Mouse (Mus musculus) megakaryocyte, embryonic 14.5 days (primary cell): ENCODE results near the gene Pom121l2. TPM values are rescaled to one million over a fixed set of nuclear protein-coding genes. Genes with fewer than 3 reads are reported as not detected.
"Not testable (repeated sequence)": the region's sequence is repeated elsewhere in the genome, so short reads cannot be mapped to it uniquely, and the experiment has no call there.

Experiments
- H3K27me3 ChIP-seq: replicated peaks from 2 replicates; pipeline ENCODE3; 2012; ENCODE audit warnings: inconsistent platforms
- H3K36me3 ChIP-seq: replicated peaks from 2 replicates; pipeline ENCODE3; 2012; ENCODE audit warnings: low read length, inconsistent platforms, mixed read lengths
- H3K4me1 ChIP-seq: 2 replicates; pipeline ENCODE4 v1.6.1; 2012; ENCODE audit warnings: inconsistent platforms
- H3K4me3 ChIP-seq: replicated peaks from 2 replicates; pipeline ENCODE3; 2012; ENCODE audit warnings: moderate library complexity, mild to moderate bottlenecking, inconsistent platforms
- H3K9me3 ChIP-seq: 2 replicates; pipeline ENCODE4 v1.6.1; 2012; ENCODE audit warnings: inconsistent platforms
- FLI1 ChIP-seq: IDR thresholded peaks from 2 replicates; pipeline ENCODE4 v1.6.1; 2012; ENCODE audit warnings: low read length, inconsistent platforms, mixed read lengths
- GATA1 ChIP-seq: IDR thresholded peaks from 3 replicates; pipeline ENCODE4 v1.6.1; 2012; ENCODE audit warnings: mixed read lengths, low read length, inconsistent platforms, borderline replicate concordance
- polyA plus RNA-seq: library from polyadenylated mRNA; stranded (reverse); fragments of >175 nt; gene quantifications from 2 replicates; pipeline ENCODE4 v1.2.3, GENCODE M21; 2012; ENCODE audit warnings: low replicate concordance; ENCODE audit not compliant: insufficient read depth

The Pom121l2 gene
- polyA plus RNA-seq, 1 experiment: not detected

DNA sequence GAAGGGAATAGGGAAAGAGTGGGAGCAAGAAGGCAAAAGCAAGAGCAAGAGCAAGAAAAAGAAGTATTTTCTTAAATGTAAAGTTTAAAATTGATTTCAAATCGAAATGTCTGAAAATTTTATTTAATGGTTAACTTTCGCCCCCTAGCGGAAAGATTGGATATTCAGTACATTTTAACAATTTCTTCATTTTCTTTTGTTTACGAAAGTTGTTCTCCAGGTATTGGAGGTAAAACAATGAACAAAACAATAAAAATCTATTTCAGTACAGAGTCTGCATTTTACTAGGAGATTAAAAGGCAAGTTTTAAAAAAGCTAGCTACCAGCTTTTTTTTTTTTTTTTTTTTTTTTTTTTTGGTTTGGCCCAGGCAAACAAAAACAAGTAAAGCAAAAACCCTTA lies 49.5 kb downstream of the Pom121l2 start:
- Histone ChIP-seq H3K4me1 (peaks cover 57% of the 10 kb centered on the region), H3K4me3 (no peak overlapping the region), H3K27me3 (no peaks in the 10 kb centered on the region), H3K36me3 (no peaks in the 10 kb centered on the region), H3K9me3 (no peaks in the 10 kb centered on the region)
- TF ChIP-seq GATA1 (no peak), FLI1 (no peak)

DNA sequence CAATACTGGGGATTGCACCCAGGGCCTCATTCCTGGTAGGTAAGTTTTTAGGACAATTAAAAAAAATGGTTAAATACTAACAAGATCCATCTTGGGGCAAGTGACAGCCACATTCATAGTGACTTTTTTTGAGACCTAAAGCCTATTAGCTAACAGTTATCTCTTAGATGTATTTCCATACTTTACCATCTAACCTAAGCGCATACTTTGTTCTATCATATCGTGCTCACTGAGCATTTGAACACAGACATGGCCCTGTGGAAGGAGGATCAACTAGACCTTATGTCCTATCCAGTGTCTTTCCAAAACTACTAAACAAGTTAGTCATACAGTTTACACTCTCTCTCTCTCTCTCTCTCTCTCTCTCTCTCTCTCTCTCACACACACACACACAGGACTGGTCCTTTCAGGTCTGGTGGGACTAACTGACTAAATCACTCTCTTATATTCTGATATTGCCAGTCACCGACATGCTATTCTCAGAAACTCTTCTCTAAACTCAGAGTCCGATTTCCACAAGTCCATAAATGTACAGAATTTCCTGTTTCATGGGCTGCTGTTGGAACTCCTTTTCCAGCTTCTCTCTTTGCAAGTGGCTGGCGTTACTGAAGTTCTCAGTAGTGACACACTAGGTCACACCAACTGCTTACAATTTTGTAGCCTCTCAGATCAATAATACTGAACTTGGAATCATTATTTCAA lies 52.9 kb downstream of the Pom121l2 start:
- Histone ChIP-seq H3K4me1 (peaks cover 65% of the 10 kb centered on the region), H3K4me3 (peak overlapping the region; percentile 18), H3K27me3 (no peaks in the 10 kb centered on the region), H3K36me3 (no peaks in the 10 kb centered on the region), H3K9me3 (no peaks in the 10 kb centered on the region)
- TF ChIP-seq FLI1: no peak
- no peak for TF ChIP-seq GATA1

DNA sequence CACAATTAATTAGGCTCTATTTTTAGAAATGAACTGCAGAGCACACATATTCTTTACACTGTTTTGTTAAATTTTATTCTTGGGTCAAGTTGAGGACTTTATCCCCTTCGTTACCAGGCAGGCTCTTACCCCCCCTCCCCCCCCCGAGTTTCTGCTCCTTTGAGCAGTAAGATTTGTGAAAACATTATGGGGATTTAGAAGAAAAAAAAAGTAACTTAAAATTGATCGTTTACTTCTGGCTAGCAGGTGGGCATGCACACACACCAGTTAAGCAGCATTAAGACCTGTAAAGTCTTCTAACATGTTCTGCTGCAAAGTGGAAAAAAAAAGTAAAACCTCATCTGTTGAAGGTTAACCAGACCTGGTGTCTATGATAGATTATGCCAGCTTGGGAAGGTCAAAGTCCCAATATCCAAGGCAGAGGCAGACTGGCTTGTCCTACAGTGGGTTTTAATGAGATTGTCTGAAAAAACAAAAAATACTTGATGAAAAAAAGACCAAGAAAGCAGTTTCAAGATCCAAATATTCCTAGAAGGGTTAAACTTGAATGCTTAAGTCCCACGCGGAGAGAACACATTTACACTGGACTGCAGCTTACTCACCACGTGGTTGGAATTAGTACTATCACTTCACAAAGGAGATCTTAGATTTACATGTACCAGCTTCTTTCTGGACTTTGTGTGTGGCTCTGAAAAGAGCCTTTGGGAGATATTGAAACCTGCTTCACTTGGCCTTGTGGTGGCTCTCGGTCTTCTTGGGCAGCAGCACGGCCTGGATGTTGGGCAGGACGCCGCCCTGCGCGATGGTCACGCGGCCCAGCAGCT lies 53.7 kb downstream of the Pom121l2 start:
- no peaks in the 10 kb centered on the region for H3K9me3 ChIP-seq
- no peaks in the 10 kb centered on the region for H3K27me3 ChIP-seq
- peak overlapping the region; percentile 87 for H3K4me3 ChIP-seq
- H3K36me3 ChIP-seq: no peaks in the 10 kb centered on the region
- TF ChIP-seq GATA1: no peak
- TF ChIP-seq FLI1: no peak
- H3K4me1 ChIP-seq: peaks cover 60% of the 10 kb centered on the region

DNA sequence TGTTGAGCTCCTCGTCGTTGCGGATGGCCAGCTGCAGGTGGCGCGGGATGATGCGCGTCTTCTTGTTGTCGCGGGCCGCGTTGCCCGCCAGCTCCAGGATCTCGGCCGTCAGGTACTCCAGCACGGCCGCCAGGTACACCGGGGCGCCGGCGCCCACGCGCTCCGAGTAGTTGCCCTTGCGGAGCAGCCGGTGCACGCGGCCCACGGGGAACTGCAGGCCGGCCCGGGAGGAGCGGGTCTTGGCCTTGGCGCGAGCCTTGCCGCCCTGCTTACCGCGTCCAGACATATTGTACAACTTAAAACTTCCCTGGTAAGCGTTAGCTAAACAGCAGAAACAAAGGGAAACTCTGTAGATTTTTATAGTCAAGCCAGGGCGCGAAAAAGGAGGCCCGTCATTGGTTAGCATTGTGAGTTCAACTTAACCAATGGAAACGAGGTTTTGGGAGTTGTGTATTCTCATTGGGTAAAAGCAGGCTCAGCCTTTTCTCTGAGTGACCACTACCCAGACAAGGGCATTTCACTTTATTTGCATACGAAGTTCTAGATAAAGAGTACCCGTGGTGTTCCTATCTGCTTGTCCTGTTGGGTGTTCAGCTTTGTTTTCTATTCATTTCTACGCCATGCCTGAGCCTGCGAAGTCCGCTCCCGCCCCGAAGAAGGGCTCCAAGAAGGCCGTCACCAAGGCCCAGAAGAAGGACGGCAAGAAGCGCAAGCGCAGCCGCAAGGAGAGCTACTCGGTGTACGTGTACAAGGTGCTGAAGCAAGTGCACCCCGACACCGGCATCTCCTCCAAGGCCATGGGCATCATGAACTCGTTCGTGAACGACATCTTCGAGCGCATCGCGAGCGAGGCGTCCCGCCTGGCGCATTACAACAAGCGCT lies 54.5 kb downstream of the Pom121l2 start, which contains the start of the genes Hist1h2ah and Hist1h2bk:
Gene Hist1h2ah, minus strand, starts transcription at position 302 of the 882 bp plus-strand sequence.
Gene Hist1h2bk, plus strand, starts transcription at position 604 of the 882 bp plus-strand sequence.
- Histone ChIP-seq H3K4me3 (peak within 1 kb of the TSS; percentile 90), H3K4me1 (peaks cover 64% of the 10 kb centered on the region)
- not testable (repeated sequence) for H3K27me3 ChIP-seq, H3K36me3 ChIP-seq, H3K9me3 ChIP-seq
- TF ChIP-seq FLI1: peak; percentile 67; the same call in 1 of the 2 replicates

DNA sequence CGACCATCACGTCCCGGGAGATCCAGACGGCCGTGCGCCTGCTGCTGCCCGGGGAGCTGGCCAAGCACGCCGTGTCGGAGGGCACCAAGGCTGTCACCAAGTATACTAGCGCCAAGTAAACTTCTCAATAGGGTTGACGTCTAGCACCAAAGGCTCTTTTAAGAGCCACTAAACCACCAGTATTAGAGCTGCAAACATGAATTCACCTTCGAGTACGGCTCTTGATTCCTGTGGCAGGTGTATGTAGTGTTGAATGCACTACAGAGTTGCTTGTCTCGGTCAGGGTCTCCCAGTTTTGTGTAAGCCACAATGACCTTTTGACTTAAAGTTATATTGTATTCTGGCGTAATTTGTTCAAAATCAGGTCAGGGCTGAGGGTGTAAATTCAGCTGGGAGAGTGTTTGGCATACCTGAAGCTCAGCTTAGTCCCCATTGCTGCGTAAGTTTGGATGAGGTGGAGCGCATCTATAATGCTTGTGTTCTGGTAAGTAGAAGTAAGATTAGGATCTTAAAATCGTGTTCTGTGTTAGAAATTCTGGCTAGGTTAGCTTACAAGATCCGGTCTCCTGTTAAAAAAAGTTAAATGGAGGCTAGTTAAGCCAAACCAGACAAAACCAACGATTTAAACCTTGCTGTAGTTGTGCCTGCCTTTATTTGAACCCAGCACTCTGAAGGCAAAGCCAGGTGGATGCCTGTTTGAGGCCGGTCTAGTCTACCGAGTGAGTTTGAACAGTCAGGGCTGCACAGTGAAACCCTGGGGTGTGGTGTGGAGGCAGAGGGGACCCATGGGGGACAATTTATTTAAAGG lies 55.4 kb downstream of the Pom121l2 start:
- H3K4me1 ChIP-seq: peaks cover 64% of the 10 kb centered on the region
- H3K27me3 ChIP-seq: no peaks in the 10 kb centered on the region
- H3K4me3 ChIP-seq: peak overlapping the region; percentile 89
- H3K36me3 ChIP-seq: no peaks in the 10 kb centered on the region
- TF ChIP-seq GATA1 (no peak), FLI1 (no peak)
- H3K9me3 ChIP-seq: no peaks in the 10 kb centered on the region

DNA sequence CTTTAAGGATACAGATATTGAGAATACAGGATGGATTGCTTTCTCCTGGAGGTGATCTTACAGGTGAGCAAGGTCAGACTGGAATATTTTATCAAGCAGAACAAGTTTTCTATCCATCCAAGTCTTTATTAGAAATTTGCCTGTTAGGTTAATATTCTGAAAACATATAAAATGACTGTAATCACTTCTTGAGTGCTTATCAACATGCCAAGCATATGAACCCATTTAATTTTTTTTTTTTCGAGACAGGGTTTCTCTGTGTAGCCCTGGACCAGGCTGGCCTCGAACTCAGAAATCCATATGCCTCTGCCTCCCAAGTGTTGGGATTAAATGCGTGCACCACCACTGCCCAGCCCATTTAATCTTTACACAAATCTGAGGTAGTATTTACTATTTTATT lies 56.0 kb downstream of the Pom121l2 start:
- H3K27me3 ChIP-seq: no peaks in the 10 kb centered on the region
- H3K36me3 ChIP-seq: no peaks in the 10 kb centered on the region
- peak overlapping the region; percentile 89 for H3K4me3 ChIP-seq
- TF ChIP-seq FLI1 (no peak), GATA1 (no peak)
- no peaks in the 10 kb centered on the region for H3K9me3 ChIP-seq
- peaks cover 65% of the 10 kb centered on the region for H3K4me1 ChIP-seq

DNA sequence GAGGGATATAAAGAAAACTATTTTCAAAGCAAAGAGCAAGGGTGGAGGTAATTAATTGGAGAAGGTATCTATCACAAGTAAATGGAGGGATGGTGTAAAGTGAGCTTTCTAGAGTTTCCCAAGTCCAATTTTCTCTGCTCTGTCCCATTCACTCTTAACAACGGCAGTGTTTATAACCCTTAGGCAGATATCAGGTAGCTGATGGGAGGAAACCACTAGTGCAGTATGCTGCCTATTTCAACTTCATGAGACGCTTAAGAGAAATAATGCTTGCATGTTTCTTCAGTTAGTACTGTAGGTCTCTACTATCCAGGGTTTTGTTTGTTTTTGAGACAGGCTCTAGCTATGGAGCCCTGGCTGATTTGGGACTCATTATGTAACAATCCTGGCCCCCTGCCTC lies 56.4 kb downstream of the Pom121l2 start:
- TF ChIP-seq GATA1 (no peak), FLI1 (no peak)
- H3K27me3 ChIP-seq: no peaks in the 10 kb centered on the region
- no peaks in the 10 kb centered on the region for H3K9me3 ChIP-seq
- H3K4me1 ChIP-seq: peaks cover 69% of the 10 kb centered on the region
- no peaks in the 10 kb centered on the region for H3K36me3 ChIP-seq
- peak overlapping the region; percentile 28 for H3K4me3 ChIP-seq

Other genes with a start within 250 kb of the Pom121l2 start
- gene Hist1h4j, start 246.1 kb upstream of the Pom121l2 start, polyA plus RNA-seq: 5.0 and 5.5 TPM in 2 replicates
- gene Hist1h4k, start 230.7 kb upstream of the Pom121l2 start, polyA plus RNA-seq: 53.8 and 106 TPM in 2 replicates
- gene Hist1h2ak, start 227.4 kb upstream of the Pom121l2 start, polyA plus RNA-seq: 18.0 and 72.9 TPM in 2 replicates
- 7.1 TPM in 1 of 2 replicates, not detected in the other for gene Hist1h2bn, start 227.1 kb upstream of the Pom121l2 start, polyA plus RNA-seq
- gene Hist1h1b, start 200.6 kb upstream of the Pom121l2 start, polyA plus RNA-seq: 3.0 TPM in 1 of 2 replicates, not detected in the other
- 50.5 and 69.6 TPM in 2 replicates for gene Hist1h3i, start 197.8 kb upstream of the Pom121l2 start, polyA plus RNA-seq
- 22.2 and 79.5 TPM in 2 replicates for gene Hist1h2an, start 194.0 kb upstream of the Pom121l2 start, polyA plus RNA-seq
- 4.6 and 20.3 TPM in 2 replicates for gene Hist1h2bp, start 193.7 kb upstream of the Pom121l2 start, polyA plus RNA-seq
- 83.2 and 173 TPM in 2 replicates for gene Hist1h2bq, start 171.0 kb upstream of the Pom121l2 start, polyA plus RNA-seq
- not detected in 2 replicates for gene Hist1h2ao, start 170.7 kb upstream of the Pom121l2 start, polyA plus RNA-seq
- gene Hist1h4m, start 169.4 kb upstream of the Pom121l2 start, polyA plus RNA-seq: 91.9 TPM in 1 of 2 replicates, not detected in the other
- gene Hist1h4n, start 149.0 kb upstream of the Pom121l2 start, polyA plus RNA-seq: 88.8 and 245 TPM in 2 replicates
- gene Hist1h2ap, start 147.7 kb upstream of the Pom121l2 start, polyA plus RNA-seq: 10,971 and 11,665 TPM in 2 replicates
- gene Hist1h2br, start 147.5 kb upstream of the Pom121l2 start, polyA plus RNA-seq: 74.1 and 174 TPM in 2 replicates
- gene Zfp184, start 36.1 kb upstream of the Pom121l2 start, polyA plus RNA-seq: not detected in 2 replicates
- 0.81 TPM in 1 of 2 replicates, not detected in the other for gene Prss16, start 28.5 kb downstream of the Pom121l2 start, polyA plus RNA-seq
- gene Hist1h2ah, start 54.4 kb downstream of the Pom121l2 start, polyA plus RNA-seq: 89.8 and 975 TPM in 2 replicates
- gene Hist1h2bk, start 54.7 kb downstream of the Pom121l2 start, polyA plus RNA-seq: 7.0 TPM in 1 of 2 replicates, not detected in the other
- gene Hist1h4i, start 60.2 kb downstream of the Pom121l2 start, polyA plus RNA-seq: 304 and 570 TPM in 2 replicates
- 24.5 and 35.7 TPM in 2 replicates for gene Hist1h2ag, start 61.8 kb downstream of the Pom121l2 start, polyA plus RNA-seq
- gene Hist1h2bj, start 62.0 kb downstream of the Pom121l2 start, polyA plus RNA-seq: 27.3 and 32.8 TPM in 2 replicates
- not detected in 2 replicates for gene Vmn1r188, start 103.2 kb downstream of the Pom121l2 start, polyA plus RNA-seq
- not detected in 2 replicates for gene Vmn1r189, start 124.6 kb downstream of the Pom121l2 start, polyA plus RNA-seq
- gene Vmn1r191, start 202.8 kb downstream of the Pom121l2 start, polyA plus RNA-seq: not detected in 2 replicates
- not detected in 2 replicates for gene Vmn1r192, start 209.9 kb downstream of the Pom121l2 start, polyA plus RNA-seq
- gene Vmn1r193, start 242.0 kb downstream of the Pom121l2 start, polyA plus RNA-seq: 0.03 TPM in 1 of 2 replicates, not detected in the other